Mouse (Mus musculus): ENCODE measurements around the gene Atp2b2.

Atp2b2 gene

GRCm38 (mm10) chr6:113795241-113795702, 247.1 kb downstream of the Atp2b2 start:
- peak; percentile 68 for DNase-seq (ENCODE audit: low read depth, low spot score)

- DNase-seq (ENCODE audit: low read depth, low spot score) = no peak
Observed at GRCm38 (mm10) chr6:113792368-113792767, 250.0 kb downstream of the Atp2b2 start.

GRCm38 (mm10) chr6:113791012-113791411, 251.4 kb downstream of the Atp2b2 start:
- DNase-seq (ENCODE audit: low read depth, low spot score) = no peak

- DNase-seq (ENCODE audit: low read depth, low spot score) = peak; percentile 46
Observed at GRCm38 (mm10) chr6:113787459-113787968, 254.9 kb downstream of the Atp2b2 start.

- no peak for DNase-seq (ENCODE audit: low read depth, low spot score)
Observed at GRCm38 (mm10) chr6:113785658-113786057, 256.8 kb downstream of the Atp2b2 start.

- no peak for DNase-seq (ENCODE audit: low read depth, low spot score)
Observed at GRCm38 (mm10) chr6:113778229-113778753, 264.1 kb downstream of the Atp2b2 start.

GRCm38 (mm10) chr6:113768804-113769203, 273.6 kb downstream of the Atp2b2 start:
- no peak for DNase-seq (ENCODE audit: low read depth, low spot score)

GRCm38 (mm10) chr6:113761644-113762043, 280.8 kb downstream of the Atp2b2 start:
- peak; percentile 74 for DNase-seq (ENCODE audit: low read depth, low spot score)

GRCm38 (mm10) chr6:113749119-113749685, 293.2 kb downstream of the Atp2b2 start:
- DNase-seq (ENCODE audit: low read depth, low spot score) = no peak

GRCm38 (mm10) chr6:113748351-113748750, 294.1 kb downstream of the Atp2b2 start:
- no peak for DNase-seq (ENCODE audit: low read depth, low spot score)

- no peak for DNase-seq (ENCODE audit: low read depth, low spot score)
Observed at GRCm38 (mm10) chr6:113747284-113747683, 295.1 kb downstream of the Atp2b2 start.

- no peak for DNase-seq (ENCODE audit: low read depth, low spot score)
Observed at GRCm38 (mm10) chr6:113745117-113745516, 297.3 kb downstream of the Atp2b2 start.

GRCm38 (mm10) chr6:113743111-113743510, 299.3 kb downstream of the Atp2b2 start:
- no peak for DNase-seq (ENCODE audit: low read depth, low spot score)

GRCm38 (mm10) chr6:113742321-113742720, 300.1 kb downstream of the Atp2b2 start:
- DNase-seq (ENCODE audit: low read depth, low spot score) = no peak

GRCm38 (mm10) chr6:113741425-113741824, 301.0 kb downstream of the Atp2b2 start:
- DNase-seq (ENCODE audit: low read depth, low spot score) = no peak

- peak; percentile 92 for DNase-seq (ENCODE audit: low read depth, low spot score)
Observed at GRCm38 (mm10) chr6:113740236-113741217, 301.9 kb downstream of the Atp2b2 start, which contains the start of gene Sec13. TSS of gene Sec13 (minus strand) at chr6:113740743.

- DNase-seq (ENCODE audit: low read depth, low spot score) = no peak
Observed at GRCm38 (mm10) chr6:113737318-113738046, 304.9 kb downstream of the Atp2b2 start.

- DNase-seq (ENCODE audit: low read depth, low spot score) = no peak
Observed at GRCm38 (mm10) chr6:113731296-113731695, 311.1 kb downstream of the Atp2b2 start.

- DNase-seq (ENCODE audit: low read depth, low spot score) = no peak
Observed at GRCm38 (mm10) chr6:113728181-113728580, 314.2 kb downstream of the Atp2b2 start.

- DNase-seq (ENCODE audit: low read depth, low spot score) = no peak
Observed at GRCm38 (mm10) chr6:113721061-113721460, 321.4 kb downstream of the Atp2b2 start.

GRCm38 (mm10) chr6:113719878-113720277, 322.5 kb downstream of the Atp2b2 start, which contains the start of gene Ghrl:
TSS of gene Ghrl (minus strand) at chr6:113719880.
- no peak for DNase-seq (ENCODE audit: low read depth, low spot score)
